Mouse (Mus musculus): ENCODE measurements around the gene Myo6. TPM values are rescaled to one million over a fixed set of nuclear protein-coding genes. Genes with fewer than 3 reads are reported as not detected.

Myo6 gene
- polyA plus RNA-seq, 1 experiment, result 61.9 TPM

DNA sequence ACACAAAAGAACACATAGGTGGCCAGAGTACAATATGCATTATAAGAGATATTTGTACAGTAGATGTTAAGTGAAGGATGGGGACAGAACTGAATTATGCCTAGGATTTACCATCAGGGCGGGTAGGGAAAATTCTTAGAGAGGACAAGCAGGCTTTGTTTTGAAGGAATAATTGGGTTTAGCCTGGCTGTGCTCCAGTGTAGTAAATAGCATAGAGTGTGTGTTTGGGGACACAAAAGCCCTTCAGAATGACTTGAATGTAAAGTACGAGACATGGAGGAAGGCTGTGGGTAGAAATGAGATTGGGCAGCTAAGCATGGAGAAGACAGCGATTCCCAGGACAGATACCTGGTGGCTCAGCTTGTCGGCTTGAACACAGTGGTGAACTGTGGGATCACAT is 3.4 kb upstream of the Myo6 start:
- H3K27ac ChIP-seq (ENCODE audit: insufficient read depth, low read length), result no peak overlapping the region
- WGBS, result 74% methylated on average over 4 of the region's 4 CpGs
- no peaks in the 10 kb centered on the region for H3K4me1 ChIP-seq (ENCODE audit: control insufficient read depth, insufficient read depth, low read length)
- TF ChIP-seq POLR2A (IDR thresholded peaks at IDR 0.05; ENCODE audit: borderline replicate concordance, insufficient read depth, low read length) (no peak), CTCF (IDR thresholded peaks at IDR 0.05; ENCODE audit: borderline replicate concordance, insufficient read depth, low read depth, low read length) (no peak)
- no peaks in the 10 kb centered on the region for H3K27me3 ChIP-seq (ENCODE audit: control insufficient read depth, insufficient read depth, low read length)
- H3K4me3 ChIP-seq (replicated peaks; ENCODE audit: insufficient read depth, low read depth, low read length), result no peak overlapping the region
- DNase-seq, result no peak

DNA sequence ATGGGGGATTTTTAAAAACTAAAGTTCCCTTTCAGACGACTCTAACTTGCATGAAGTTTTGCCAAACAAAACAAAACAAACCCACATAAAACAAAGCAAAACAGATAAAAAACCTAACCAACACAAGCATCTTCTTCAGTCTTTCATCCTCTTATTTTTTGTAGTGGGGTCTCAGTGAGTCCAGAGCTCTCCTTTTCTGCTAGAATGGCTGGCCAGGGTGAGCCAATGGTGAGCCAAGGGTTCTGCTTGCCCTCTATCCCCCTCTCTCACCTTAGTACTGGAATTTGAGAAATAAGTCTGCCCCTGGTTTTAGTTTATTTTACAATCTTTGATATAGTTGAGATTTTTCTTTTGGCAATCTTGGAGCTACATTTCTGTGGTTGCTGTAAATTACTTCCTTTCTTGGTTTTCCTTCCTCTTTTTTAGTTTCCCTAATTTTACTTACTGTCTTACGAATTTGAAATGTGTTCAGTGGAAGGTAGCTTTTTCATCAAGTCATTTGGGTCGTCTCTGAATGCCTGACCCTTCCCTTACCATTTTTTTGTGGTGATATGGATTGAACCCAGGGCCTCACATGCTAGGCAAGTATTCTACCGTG is 1.6 kb upstream of the Myo6 start:
- Histone ChIP-seq H3K27ac (ENCODE audit: insufficient read depth, low read length) (no peak overlapping the region), H3K27me3 (ENCODE audit: control insufficient read depth, insufficient read depth, low read length) (no peaks in the 10 kb centered on the region), H3K4me3 (replicated peaks; ENCODE audit: insufficient read depth, low read depth, low read length) (no peak overlapping the region), H3K4me1 (ENCODE audit: control insufficient read depth, insufficient read depth, low read length) (no peaks in the 10 kb centered on the region)
- DNase-seq, result no peak
- 85% methylated on average over 4 of the region's 4 CpGs for WGBS
- TF ChIP-seq CTCF (IDR thresholded peaks at IDR 0.05; ENCODE audit: borderline replicate concordance, insufficient read depth, low read depth, low read length) (no peak), POLR2A (IDR thresholded peaks at IDR 0.05; ENCODE audit: borderline replicate concordance, insufficient read depth, low read length) (no peak)

DNA sequence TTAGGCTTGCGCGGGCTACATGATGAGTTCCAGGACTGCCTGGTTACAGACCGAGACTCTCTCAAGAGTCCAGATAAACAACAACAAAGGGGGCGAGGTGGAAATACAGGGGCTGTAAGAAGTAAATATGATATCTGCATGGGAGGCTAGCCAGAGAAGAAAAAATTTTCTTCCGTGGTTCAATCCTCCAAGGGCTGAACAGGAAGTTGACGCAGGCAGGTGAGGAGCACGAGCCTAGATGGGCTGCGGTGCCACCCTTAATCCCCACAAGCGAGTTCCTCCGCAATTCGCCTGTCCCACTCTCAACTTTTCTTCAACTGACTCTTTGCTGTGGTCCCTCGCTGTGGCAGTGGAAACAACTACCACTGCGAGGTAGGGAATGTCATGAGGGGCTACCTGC is 640 bp upstream of the Myo6 start:
- no peak for DNase-seq
- peak overlapping the region; percentile 73 for H3K4me3 ChIP-seq (replicated peaks; ENCODE audit: insufficient read depth, low read depth, low read length)
- no peak overlapping the region for H3K27ac ChIP-seq (ENCODE audit: insufficient read depth, low read length)

DNA sequence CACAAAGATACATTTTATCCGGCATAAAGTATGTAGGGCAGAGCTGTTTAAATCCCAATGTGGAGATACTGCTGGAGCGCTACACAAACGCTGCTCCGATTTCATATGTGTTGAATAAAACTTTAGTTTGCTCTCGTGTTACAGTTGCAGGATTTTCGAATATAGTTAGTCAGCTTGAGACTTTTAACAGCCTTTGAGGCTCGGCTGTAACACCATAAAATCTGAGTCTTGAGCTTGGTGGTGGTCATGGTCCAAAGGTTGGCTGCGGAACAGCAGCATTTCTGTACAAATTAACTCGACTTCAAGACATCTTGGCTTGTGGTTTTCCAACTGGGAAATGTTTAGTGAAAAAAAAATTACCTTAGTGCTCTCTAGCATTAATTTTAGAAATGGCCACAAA is 859 bp downstream of the Myo6 start:
- H3K4me3 ChIP-seq (replicated peaks; ENCODE audit: insufficient read depth, low read depth, low read length), result peak overlapping the region; percentile 73
- DNase-seq, result peak in 1 of 2 experiments; percentile 15
- no peaks in the 10 kb centered on the region for H3K4me1 ChIP-seq (ENCODE audit: control insufficient read depth, insufficient read depth, low read length)
- TF ChIP-seq CTCF (IDR thresholded peaks at IDR 0.05; ENCODE audit: borderline replicate concordance, insufficient read depth, low read depth, low read length) (no peak), POLR2A (IDR thresholded peaks at IDR 0.05; ENCODE audit: borderline replicate concordance, insufficient read depth, low read length) (no peak)
- H3K27me3 ChIP-seq (ENCODE audit: control insufficient read depth, insufficient read depth, low read length), result no peaks in the 10 kb centered on the region
- no peak overlapping the region for H3K27ac ChIP-seq (ENCODE audit: insufficient read depth, low read length)
- WGBS, result 11% methylated on average over 9 of the region's 9 CpGs

More for the DNA sequence above, 640 bp upstream of the Myo6 start:
- TF ChIP-seq POLR2A (IDR thresholded peaks at IDR 0.05; ENCODE audit: borderline replicate concordance, insufficient read depth, low read length) (no peak), CTCF (IDR thresholded peaks at IDR 0.05; ENCODE audit: borderline replicate concordance, insufficient read depth, low read depth, low read length) (no peak)
- H3K27me3 ChIP-seq (ENCODE audit: control insufficient read depth, insufficient read depth, low read length), result no peaks in the 10 kb centered on the region
- no peaks in the 10 kb centered on the region for H3K4me1 ChIP-seq (ENCODE audit: control insufficient read depth, insufficient read depth, low read length)
- 2% methylated on average over 13 of the region's 13 CpGs for WGBS

DNA sequence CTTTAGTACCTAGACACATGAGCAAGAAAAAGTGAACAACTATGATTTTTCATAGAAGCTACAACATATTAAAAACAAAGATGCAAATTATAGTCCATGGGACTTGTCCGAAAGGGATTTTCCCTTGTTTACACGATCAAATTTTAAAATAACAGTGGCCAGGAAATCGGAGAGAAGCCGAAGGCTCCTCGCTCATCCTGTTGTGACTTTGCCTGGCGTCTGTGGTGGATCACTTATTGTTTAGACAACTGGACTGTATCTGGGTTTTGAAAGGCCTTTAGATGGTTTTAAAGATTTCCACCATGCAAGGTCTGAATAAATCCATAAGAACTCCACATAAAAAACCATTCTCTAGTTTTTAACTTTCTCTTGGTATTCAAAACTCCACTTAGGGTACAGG is 1.6 kb downstream of the Myo6 start:
- Histone ChIP-seq H3K27me3 (ENCODE audit: control insufficient read depth, insufficient read depth, low read length) (no peaks in the 10 kb centered on the region), H3K4me3 (replicated peaks; ENCODE audit: insufficient read depth, low read depth, low read length) (peak overlapping the region; percentile 8), H3K27ac (ENCODE audit: insufficient read depth, low read length) (no peak overlapping the region), H3K4me1 (ENCODE audit: control insufficient read depth, insufficient read depth, low read length) (no peaks in the 10 kb centered on the region)
- TF ChIP-seq POLR2A (IDR thresholded peaks at IDR 0.05; ENCODE audit: borderline replicate concordance, insufficient read depth, low read length), result no peak
- TF ChIP-seq CTCF (IDR thresholded peaks at IDR 0.05; ENCODE audit: borderline replicate concordance, insufficient read depth, low read depth, low read length), result no peak
- DNase-seq, result no peak
- WGBS, result 80% methylated on average over 6 of the region's 6 CpGs

DNA sequence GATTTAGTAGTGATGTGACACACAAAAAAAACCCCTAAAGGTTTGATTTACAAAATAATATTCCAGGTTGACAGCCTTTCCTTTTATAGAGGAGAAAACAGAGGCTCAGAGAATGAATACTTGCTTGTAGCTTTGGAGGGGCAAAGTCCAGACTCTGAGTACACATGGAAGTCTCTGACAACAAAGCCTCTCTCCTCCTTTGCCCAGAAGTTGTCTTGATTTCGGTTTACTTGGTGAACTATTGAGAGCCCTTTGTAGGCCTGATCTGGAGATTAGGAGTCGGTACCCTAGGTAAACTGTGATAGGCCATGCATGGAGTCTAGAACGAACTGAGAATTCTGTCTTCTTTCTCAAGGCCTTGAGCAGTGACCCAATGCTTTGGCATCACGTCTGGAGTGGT is 2.3 kb downstream of the Myo6 start:
- TF ChIP-seq CTCF (IDR thresholded peaks at IDR 0.05; ENCODE audit: borderline replicate concordance, insufficient read depth, low read depth, low read length) (no peak), POLR2A (IDR thresholded peaks at IDR 0.05; ENCODE audit: borderline replicate concordance, insufficient read depth, low read length) (no peak)
- 68% methylated on average over 4 of the region's 4 CpGs for WGBS

DNA sequence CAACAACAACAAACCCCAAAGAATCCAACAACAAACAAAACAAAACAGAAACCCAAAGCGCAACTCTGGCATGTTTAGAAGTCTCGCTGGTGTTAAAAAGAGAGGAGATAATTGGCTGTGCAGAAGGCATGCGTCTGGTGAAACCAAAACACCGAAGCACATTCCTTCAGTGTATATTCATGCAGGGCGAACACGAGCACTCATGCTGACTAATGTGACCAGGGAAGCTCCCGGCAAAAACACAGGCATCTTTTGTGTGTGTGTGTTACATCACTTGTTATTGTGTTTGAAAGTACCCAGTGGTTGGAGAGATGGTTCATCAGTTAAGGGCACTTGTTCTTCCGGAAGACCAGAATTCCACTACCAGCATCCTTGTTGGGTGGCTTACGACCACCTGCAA is 4.7 kb downstream of the Myo6 start:
- H3K4me1 ChIP-seq (ENCODE audit: control insufficient read depth, insufficient read depth, low read length), result peaks cover 6% of the 10 kb centered on the region; the same call in 1 of the 2 replicates
- TF ChIP-seq POLR2A (IDR thresholded peaks at IDR 0.05; ENCODE audit: borderline replicate concordance, insufficient read depth, low read length), result no peak
- no peak for TF ChIP-seq CTCF (IDR thresholded peaks at IDR 0.05; ENCODE audit: borderline replicate concordance, insufficient read depth, low read depth, low read length)
- 84% methylated on average over 9 of the region's 9 CpGs for WGBS
- no peak overlapping the region for H3K27ac ChIP-seq (ENCODE audit: insufficient read depth, low read length)
- H3K4me3 ChIP-seq (replicated peaks; ENCODE audit: insufficient read depth, low read depth, low read length), result no peak overlapping the region
- no peak for DNase-seq
- no peaks in the 10 kb centered on the region for H3K27me3 ChIP-seq (ENCODE audit: control insufficient read depth, insufficient read depth, low read length)

More for the DNA sequence above, 2.3 kb downstream of the Myo6 start:
- H3K27ac ChIP-seq (ENCODE audit: insufficient read depth, low read length), result no peak overlapping the region
- H3K4me3 ChIP-seq (replicated peaks; ENCODE audit: insufficient read depth, low read depth, low read length), result no peak overlapping the region
- no peaks in the 10 kb centered on the region for H3K27me3 ChIP-seq (ENCODE audit: control insufficient read depth, insufficient read depth, low read length)
- no peaks in the 10 kb centered on the region for H3K4me1 ChIP-seq (ENCODE audit: control insufficient read depth, insufficient read depth, low read length)
- DNase-seq, result no peak

DNA sequence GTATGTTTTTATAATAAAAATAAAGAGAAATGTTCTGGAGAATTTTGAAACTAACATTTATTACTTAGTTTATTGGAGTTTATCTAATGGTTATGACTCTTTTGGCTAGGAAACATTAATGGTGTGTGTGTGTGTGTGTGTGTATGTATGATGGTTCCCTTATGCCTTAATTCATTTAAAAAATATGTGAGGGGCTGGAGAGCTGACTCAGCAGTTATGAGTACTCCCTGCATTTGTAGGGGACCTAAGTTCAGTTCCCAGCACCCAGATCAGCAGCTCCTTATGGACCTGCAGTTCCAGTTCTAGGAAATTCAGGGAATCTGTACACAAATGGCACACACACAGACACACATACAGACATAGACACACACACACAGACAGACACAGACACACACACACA is 6.4 kb downstream of the Myo6 start:
- H3K27ac ChIP-seq (ENCODE audit: insufficient read depth, low read length), result no peak overlapping the region
- DNase-seq, result no peak

More for the DNA sequence above, 6.4 kb downstream of the Myo6 start:
- no peaks in the 10 kb centered on the region for H3K27me3 ChIP-seq (ENCODE audit: control insufficient read depth, insufficient read depth, low read length)
- TF ChIP-seq POLR2A (IDR thresholded peaks at IDR 0.05; ENCODE audit: borderline replicate concordance, insufficient read depth, low read length) (no peak), CTCF (IDR thresholded peaks at IDR 0.05; ENCODE audit: borderline replicate concordance, insufficient read depth, low read depth, low read length) (no peak)
- peaks cover 6% of the 10 kb centered on the region; the same call in 1 of the 2 replicates for H3K4me1 ChIP-seq (ENCODE audit: control insufficient read depth, insufficient read depth, low read length)
- no peak overlapping the region for H3K4me3 ChIP-seq (replicated peaks; ENCODE audit: insufficient read depth, low read depth, low read length)

Data from cerebellum, adult 2 months (tissue).